Mouse (Mus musculus): ENCODE data around the gene Csde1.

- TF ChIP-seq GATA1 (IDR thresholded peaks at IDR 0.05; ENCODE audit: borderline replicate concordance, low read length) (no peak), FLI1 (IDR thresholded peaks at IDR 0.05; ENCODE audit: low read length) (no peak)
Observed at GRCm38 (mm10) chr3:102992936-102993335, 27.3 kb upstream of the Csde1 start.

All from megakaryocyte, embryonic 14.5 days (primary cell).